Mouse (Mus musculus) stomach, postnatal 0 days (tissue): Measurements from ENCODE around the gene Gmps. TPM values are rescaled to one million over a fixed set of nuclear protein-coding genes. Genes with fewer than 3 reads are reported as not detected.

Experiments used
- ATAC-seq: fragments of 200-750 bp; cut with Nextera tagmentation; 2 replicates; pipeline ENCODE4 v1.8.0; 2017; ENCODE audit not compliant: low FRiP score, low TSS enrichment
- DNase-seq: peaks from one replicate; pipeline ENCODE4 v3.0.0-alpha.2; 2016; ENCODE audit warnings: low spot score
- H3K27ac ChIP-seq: fragments of 300-500 bp; sonication (generic); replicated peaks from 2 replicates; pipeline ENCODE4 v1.5.1; 2014; ENCODE audit warnings: mild to moderate bottlenecking, control low read depth
- H3K27me3 ChIP-seq: fragments of 300-500 bp; sonication (generic); 2 replicates; pipeline ENCODE4 v1.6.1; 2014; ENCODE audit warnings: low read length; ENCODE audit not compliant: control insufficient read depth, insufficient read depth
- H3K36me3 ChIP-seq: fragments of 300-500 bp; sonication (generic); 2 replicates; pipeline ENCODE4 v1.6.1; 2014; ENCODE audit warnings: low read length, mixed read lengths; ENCODE audit not compliant: control insufficient read depth, insufficient read depth
- H3K4me1 ChIP-seq: fragments of 300-500 bp; sonication (generic); replicated peaks from 2 replicates; pipeline ENCODE4 v1.6.1; 2014; ENCODE audit warnings: antibody characterized with exemption; ENCODE audit not compliant: control insufficient read depth, insufficient read depth
- H3K4me2 ChIP-seq: fragments of 300-500 bp; sonication (generic); replicated peaks from 2 replicates; pipeline ENCODE4 v1.6.1; 2014; ENCODE audit warnings: low read depth, mild to moderate bottlenecking, control low read depth, moderate library complexity
- H3K4me3 ChIP-seq: fragments of 300-500 bp; sonication (generic); 2 replicates; pipeline ENCODE4 v1.5.1; 2014; ENCODE audit warnings: low read depth, low read length, control low read depth
- H3K9ac ChIP-seq: fragments of 300-500 bp; sonication (generic); 2 replicates; pipeline ENCODE4 v1.6.1; 2014; ENCODE audit warnings: mild to moderate bottlenecking, low read length, control low read depth, mixed read lengths
- H3K9me3 ChIP-seq: fragments of 300-500 bp; sonication (generic); 2 replicates; pipeline ENCODE4 v1.6.1; 2016; ENCODE audit warnings: low read length; ENCODE audit not compliant: control insufficient read depth
- CTCF ChIP-seq: IDR thresholded peaks from 2 replicates; pipeline ENCODE4 v1.5.1; 2016; ENCODE audit warnings: antibody characterized with exemption, low read depth, mild to moderate bottlenecking, moderate library complexity
- EP300 ChIP-seq: optimal IDR thresholded peaks from 2 replicates; pipeline ENCODE3; 2016; ENCODE audit warnings: antibody characterized with exemption
- WGBS: fragments of 180-500 bp; shearing (Covaris S2); extraction: QIAGEN DNeasy Blood & Tissue Kit; methylation state at CpG from one replicate; pipeline ENCODE4 v1.1.7; 2014; 5-methylcytosine and 5-hydroxymethylcytosine counted together
- polyA plus RNA-seq: library from polyadenylated mRNA; unstranded; fragments of >200 nt; fragmentation: Nextera tagmentation; extraction: Ambion mirVana; gene quantifications from 2 replicates; pipeline ENCODE4 v1.2.1, GENCODE M21; 2015

The Gmps gene
- polyA plus RNA-seq, 1 experiment from 2014 or later, result 16.3 TPM

- H3K9me3 ChIP-seq, result no peaks in the 10 kb centered on the region
- peak overlapping the region; percentile 70 for H3K4me2 ChIP-seq
- TF ChIP-seq EP300 (no peak), CTCF (peak; percentile 90)
- ATAC-seq, result peak; percentile 77
- H3K4me1 ChIP-seq, result no peaks in the 10 kb centered on the region
- DNase-seq, result peak; percentile 90
- peak overlapping the region; percentile 43 for H3K4me3 ChIP-seq
- WGBS, result 6% methylated on average over 25 of the region's 25 CpGs
- H3K27me3 ChIP-seq, result no peaks in the 10 kb centered on the region
- H3K9ac ChIP-seq, result peak overlapping the region; percentile 55
- no peak overlapping the region for H3K27ac ChIP-seq
- no peaks in the 10 kb centered on the region for H3K36me3 ChIP-seq
Measured at GRCm38 (mm10) chr3:64039818-64040784, 64.2 kb downstream of the Gmps start.

Other genes with a start within 250 kb of the Gmps start
- gene Plch1, start 76.6 kb upstream of the Gmps start, polyA plus RNA-seq, result 1.7 TPM in 2 replicates
- gene E130311K13Rik, start 46.6 kb upstream of the Gmps start, polyA plus RNA-seq, result 6.3 and 6.9 TPM in 2 replicates
- gene Slc33a1, start 11.3 kb upstream of the Gmps start, polyA plus RNA-seq, result 24.6 and 25.4 TPM in 2 replicates
- gene Vmn2r1, start 105.4 kb downstream of the Gmps start, polyA plus RNA-seq, result 0.05 and 0.06 TPM in 2 replicates
- gene Vmn2r2, start 165.8 kb downstream of the Gmps start, polyA plus RNA-seq, result not detected in 2 replicates